Mouse (Mus musculus) ES-Bruce4 (cell line): ENCODE data around the gene Gm21915. TPM values are rescaled to one million over a fixed set of nuclear protein-coding genes. Genes with fewer than 3 reads are reported as not detected.

Source experiments
- H3K27ac ChIP-seq: 2 replicates; pipeline ENCODE4 v1.5.1; 2012; ENCODE audit warnings: low read length, inconsistent platforms; ENCODE audit not compliant: insufficient read depth
- H3K27me3 ChIP-seq: 2 replicates; pipeline ENCODE4 v1.6.1; 2012; ENCODE audit warnings: mild to moderate bottlenecking, low read length, inconsistent platforms; ENCODE audit not compliant: control insufficient read depth, poor library complexity, insufficient read depth, severe bottlenecking
- H3K36me3 ChIP-seq: 2 replicates; pipeline ENCODE4 v1.6.1; 2012; ENCODE audit warnings: inconsistent platforms, mild to moderate bottlenecking, low read length, moderate library complexity; ENCODE audit not compliant: control insufficient read depth, poor library complexity, insufficient read depth, severe bottlenecking
- H3K4me1 ChIP-seq: one replicate; pipeline ENCODE4 v1.8.1; 2011; ENCODE audit warnings: low read length; ENCODE audit not compliant: control insufficient read depth, insufficient read depth
- H3K4me3 ChIP-seq: 2 replicates; pipeline ENCODE4 v1.5.1; 2011; ENCODE audit warnings: low read depth, mild to moderate bottlenecking, low read length
- H3K9ac ChIP-seq: 2 replicates; pipeline ENCODE4 v1.6.1; 2012; ENCODE audit warnings: low read depth, mild to moderate bottlenecking, inconsistent platforms; ENCODE audit not compliant: poor library complexity, severe bottlenecking
- H3K9me3 ChIP-seq: replicated peaks from 2 replicates; pipeline ENCODE4 v1.6.1; 2012; ENCODE audit warnings: mild to moderate bottlenecking, low read length, inconsistent platforms; ENCODE audit not compliant: control insufficient read depth, poor library complexity, insufficient read depth, severe bottlenecking
- CTCF ChIP-seq: IDR thresholded peaks from one replicate; pipeline ENCODE4 v1.8.1; 2011; ENCODE audit warnings: low read depth, low read length
- EP300 ChIP-seq: IDR thresholded peaks from 2 replicates; pipeline ENCODE4 v1.6.1; 2011; ENCODE audit warnings: low read depth, low read length; ENCODE audit not compliant: insufficient read depth
- POLR2A ChIP-seq: IDR thresholded peaks from one replicate; pipeline ENCODE4 v1.8.1; 2011; ENCODE audit warnings: low read length; ENCODE audit not compliant: insufficient read depth
- polyA plus RNA-seq: library from polyadenylated mRNA; stranded (reverse); fragments of >200 nt; gene quantifications from 2 replicates; pipeline ENCODE4 v1.2.4, GENCODE M21; 2011; ENCODE audit warnings: low read depth; ENCODE audit not compliant: missing spikeins, insufficient read depth, insufficient read length

The Gm21915 gene
- polyA plus RNA-seq, 1 experiment: not detected

DNA sequence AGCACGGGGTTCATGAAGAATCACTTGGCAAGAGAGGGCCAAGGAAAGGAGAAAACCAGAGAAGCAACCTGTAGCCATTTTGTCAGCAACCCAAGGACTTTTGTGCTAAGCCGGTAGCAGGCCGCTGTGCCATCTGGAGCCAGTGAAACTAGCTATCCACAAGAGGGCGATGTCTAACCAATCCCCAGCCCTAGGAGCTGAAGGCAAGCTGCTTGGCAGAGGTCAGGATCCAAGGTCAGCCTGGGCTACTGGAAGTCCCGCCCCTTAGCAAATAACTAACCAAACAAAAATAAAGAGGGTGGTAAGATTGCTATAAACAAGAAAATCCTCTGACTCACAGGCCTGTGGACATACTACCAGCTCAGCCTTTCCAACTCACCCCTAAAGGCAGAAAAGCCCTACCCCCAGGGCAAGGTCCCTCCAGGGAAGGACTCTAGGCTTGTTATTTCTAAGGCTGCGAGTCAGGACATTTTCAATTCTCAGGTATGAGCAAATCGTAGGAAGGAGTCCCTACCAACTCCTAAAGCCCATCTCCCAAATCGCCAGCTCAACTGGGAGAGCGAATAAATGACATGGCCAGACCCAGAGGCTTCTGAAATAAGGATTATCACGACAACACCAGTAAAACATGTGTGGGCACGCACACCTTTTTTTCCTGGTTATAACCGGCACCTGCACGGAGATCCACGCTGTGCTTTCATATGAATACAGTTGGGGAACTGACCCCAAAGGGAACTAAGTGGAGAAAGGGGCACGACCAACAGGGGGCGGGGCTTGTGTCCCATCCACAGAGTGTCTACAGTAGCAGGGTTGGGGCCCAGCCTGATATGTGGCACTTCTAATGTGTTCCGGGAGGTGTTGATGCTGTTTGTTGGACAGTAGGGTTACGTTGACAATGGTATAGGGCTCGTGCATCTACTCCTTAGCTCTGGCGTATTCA lies 42.0 kb upstream of the Gm21915 start:
- H3K27ac ChIP-seq: peak overlapping the region; percentile 83
- no peaks in the 10 kb centered on the region for H3K27me3 ChIP-seq
- H3K4me3 ChIP-seq: peak overlapping the region; percentile 45; the same call in 1 of the 2 replicates
- H3K9me3 ChIP-seq: no peaks in the 10 kb centered on the region
- no peak overlapping the region for H3K9ac ChIP-seq
- no peaks in the 10 kb centered on the region for H3K36me3 ChIP-seq
- TF ChIP-seq POLR2A (no peak), EP300 (0 out of 2 replicates have a peak, but pooled peaks have one; percentile 48), CTCF (peak; percentile 88)
- H3K4me1 ChIP-seq: no peaks in the 10 kb centered on the region

DNA sequence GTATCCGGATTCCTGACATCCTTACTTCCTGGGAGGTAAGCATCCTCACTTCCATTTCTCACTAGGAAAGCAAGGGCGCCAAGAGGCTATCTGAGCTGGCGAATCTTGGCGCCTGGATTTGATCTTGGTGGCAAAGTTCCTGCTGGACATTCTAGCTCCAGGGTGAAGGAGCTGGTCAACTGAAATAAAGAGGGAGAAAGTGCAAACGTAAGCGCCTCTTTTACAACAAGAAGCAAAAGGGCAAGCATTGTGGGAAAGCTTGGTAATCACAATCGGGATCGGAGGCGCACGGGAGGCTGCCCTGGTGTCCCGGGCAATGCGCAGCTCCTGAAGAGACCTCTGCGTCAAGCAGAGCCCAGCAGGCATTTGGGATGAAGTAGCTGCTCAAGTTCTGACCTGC lies 41.0 kb upstream of the Gm21915 start:
- TF ChIP-seq CTCF (no peak), POLR2A (no peak), EP300 (no peak)
- Histone ChIP-seq H3K27ac (peak overlapping the region; percentile 21; the same call in 1 of the 2 replicates), H3K4me3 (peak overlapping the region; percentile 47), H3K9ac (peak overlapping the region; percentile 65), H3K4me1 (no peaks in the 10 kb centered on the region), H3K27me3 (no peaks in the 10 kb centered on the region), H3K9me3 (no peaks in the 10 kb centered on the region), H3K36me3 (no peaks in the 10 kb centered on the region)

DNA sequence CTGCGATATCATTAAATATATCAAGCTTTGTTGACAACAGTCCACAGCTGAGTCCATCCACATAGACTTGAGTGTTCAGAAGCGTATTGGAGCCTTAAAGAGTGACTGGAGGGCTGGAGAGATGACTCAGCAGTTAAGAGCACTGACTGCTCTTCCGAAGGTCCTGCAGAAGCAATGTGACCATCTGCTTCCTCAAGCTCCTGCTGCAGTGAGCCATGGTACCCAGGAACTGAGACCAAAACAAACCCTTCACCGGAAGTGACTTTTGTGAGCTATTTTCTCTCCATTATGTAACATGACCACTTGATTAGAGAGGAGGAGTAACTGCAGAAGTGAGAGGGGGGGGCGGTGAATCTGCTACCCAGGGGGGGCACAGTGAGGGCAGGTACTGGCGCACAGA lies 39.3 kb upstream of the Gm21915 start:
- H3K36me3 ChIP-seq: no peaks in the 10 kb centered on the region
- H3K9ac ChIP-seq: peak overlapping the region; percentile 61; the same call in 1 of the 2 replicates
- TF ChIP-seq CTCF (no peak), POLR2A (no peak), EP300 (no peak)
- no peaks in the 10 kb centered on the region for H3K4me1 ChIP-seq
- peak overlapping the region; percentile 20; the same call in 1 of the 2 replicates for H3K4me3 ChIP-seq
- H3K27me3 ChIP-seq: no peaks in the 10 kb centered on the region
- peak overlapping the region; percentile 75 for H3K27ac ChIP-seq
- no peaks in the 10 kb centered on the region for H3K9me3 ChIP-seq

DNA sequence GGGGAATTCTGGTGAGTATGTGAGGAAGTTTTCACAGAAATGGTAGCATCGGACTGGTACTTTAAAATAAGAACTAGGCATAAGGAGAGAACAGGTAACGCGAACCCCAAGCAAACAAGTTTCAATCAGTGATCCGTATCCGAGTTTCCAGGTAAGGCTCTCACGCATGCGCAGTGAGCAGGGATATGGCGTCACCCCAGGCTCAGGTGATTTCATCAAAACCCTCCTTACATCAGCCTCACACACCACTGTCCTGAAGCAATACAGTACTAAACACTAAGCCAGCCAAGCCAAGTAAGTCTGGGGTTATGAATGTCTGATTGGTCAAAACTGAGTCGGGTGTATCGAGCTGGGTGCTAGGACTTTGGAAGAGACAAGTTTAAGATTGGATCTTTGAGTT lies 38.9 kb upstream of the Gm21915 start:
- Histone ChIP-seq H3K4me1 (no peaks in the 10 kb centered on the region), H3K9me3 (no peaks in the 10 kb centered on the region), H3K27me3 (no peaks in the 10 kb centered on the region), H3K36me3 (no peaks in the 10 kb centered on the region), H3K27ac (peak overlapping the region; percentile 75), H3K9ac (peak overlapping the region; percentile 61; the same call in 1 of the 2 replicates), H3K4me3 (peak overlapping the region; percentile 20)
- TF ChIP-seq EP300 (no peak), CTCF (no peak), POLR2A (no peak)

DNA sequence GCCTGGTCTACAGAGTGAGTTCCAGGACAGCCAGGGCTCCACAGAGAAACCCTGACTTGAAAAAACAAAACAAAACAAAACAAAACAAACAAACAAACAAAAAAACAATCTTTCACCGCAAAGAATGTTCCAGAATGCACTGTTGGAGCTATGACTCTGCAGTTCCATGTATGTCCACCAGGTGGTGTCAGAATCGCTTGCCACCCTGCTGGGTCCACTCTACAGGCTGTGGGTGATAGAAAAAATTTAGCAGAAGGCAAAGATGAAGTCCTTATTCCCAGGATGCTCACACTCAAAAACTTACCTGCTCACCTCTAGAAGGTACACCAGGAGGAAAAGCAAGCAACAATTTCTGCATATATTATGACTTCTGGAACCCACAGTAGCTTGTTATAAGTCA lies 34.4 kb upstream of the Gm21915 start:
- H3K27ac ChIP-seq: no peak overlapping the region
- H3K36me3 ChIP-seq: no peaks in the 10 kb centered on the region
- TF ChIP-seq EP300 (no peak), POLR2A (no peak), CTCF (peak; percentile 78)
- H3K9ac ChIP-seq: no peak overlapping the region
- H3K27me3 ChIP-seq: no peaks in the 10 kb centered on the region
- no peak overlapping the region for H3K4me3 ChIP-seq
- H3K9me3 ChIP-seq: no peaks in the 10 kb centered on the region
- H3K4me1 ChIP-seq: peaks cover 10% of the 10 kb centered on the region

DNA sequence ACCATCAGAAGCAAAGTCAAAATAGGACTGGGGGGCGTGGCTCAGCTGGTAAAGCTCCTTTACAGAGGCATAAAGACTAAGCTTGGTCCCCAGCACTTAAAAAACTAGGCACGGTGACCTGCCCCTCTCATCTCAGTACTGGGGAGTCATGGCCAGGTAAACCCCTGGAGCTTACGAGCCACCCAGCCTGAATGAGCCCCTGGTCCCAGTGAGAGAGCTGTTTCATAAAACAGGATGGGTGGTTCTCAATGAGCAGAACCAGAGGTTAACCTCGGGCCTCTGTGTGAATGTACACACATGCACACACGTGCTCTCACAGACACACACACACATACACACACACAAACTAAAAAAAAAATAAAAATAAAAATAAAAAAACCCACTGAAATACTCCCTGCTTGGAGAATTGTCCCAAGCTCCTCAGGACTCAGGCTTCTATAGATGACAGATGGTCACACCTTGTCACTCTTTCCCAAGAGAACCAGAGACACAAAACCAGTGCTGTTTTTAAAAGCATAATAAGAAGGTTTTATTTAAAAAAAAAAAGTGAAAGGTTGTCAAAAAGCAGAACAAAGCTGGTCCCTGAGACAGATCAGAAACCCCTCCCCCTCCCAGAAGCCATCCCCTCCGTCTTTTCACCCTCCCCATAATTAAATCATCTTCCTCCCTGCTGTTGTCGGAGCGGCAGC lies 32.6 kb upstream of the Gm21915 start:
- Histone ChIP-seq H3K9ac (no peak overlapping the region), H3K9me3 (no peaks in the 10 kb centered on the region), H3K36me3 (no peaks in the 10 kb centered on the region), H3K4me3 (peak overlapping the region; percentile 27), H3K27me3 (no peaks in the 10 kb centered on the region), H3K4me1 (peaks cover 10% of the 10 kb centered on the region), H3K27ac (no peak overlapping the region)
- TF ChIP-seq EP300 (no peak), CTCF (no peak), POLR2A (no peak)
